Mouse (Mus musculus): ENCODE data around the gene Ripply1. TPM values are rescaled to one million over a fixed set of nuclear protein-coding genes. Genes with fewer than 3 reads are reported as not detected.

Gene Ripply1
- polyA plus RNA-seq, 1 experiment from 2014 or later, result not detected

Other genes starting within 250 kb of the Ripply1 start
- 4.9 and 5.0 TPM in 2 replicates for gene Rnf128, start 219.0 kb downstream of the Ripply1 start, polyA plus RNA-seq (2015; fragmentation: Nextera tagmentation; extraction: Ambion mirVana)
- 0.44 and 0.76 TPM in 2 replicates for gene Tbc1d8b, start 97.4 kb downstream of the Ripply1 start, polyA plus RNA-seq (2015; fragmentation: Nextera tagmentation; extraction: Ambion mirVana)
- gene Gm15013, start 67.9 kb downstream of the Ripply1 start, polyA plus RNA-seq (2015; fragmentation: Nextera tagmentation; extraction: Ambion mirVana), result not detected in 2 replicates
- gene Cldn2, start 18.5 kb upstream of the Ripply1 start, polyA plus RNA-seq (2015; fragmentation: Nextera tagmentation; extraction: Ambion mirVana), result 1.5 and 1.9 TPM in 2 replicates
- gene Morc4, start 89.3 kb upstream of the Ripply1 start, polyA plus RNA-seq (2015; fragmentation: Nextera tagmentation; extraction: Ambion mirVana), result 2.4 and 3.9 TPM in 2 replicates
- gene Rbm41, start 216.2 kb upstream of the Ripply1 start, polyA plus RNA-seq (2015; fragmentation: Nextera tagmentation; extraction: Ambion mirVana), result 4.6 and 5.2 TPM in 2 replicates